Mouse (Mus musculus): ENCODE results near the gene Tnr. TPM values are rescaled to one million over a fixed set of nuclear protein-coding genes. Genes with fewer than 3 reads are reported as not detected.

The Tnr gene
- polyA plus RNA-seq, 1 experiment = 0.03 TPM

- Histone ChIP-seq H3K36me3 (ENCODE audit: control insufficient read depth, insufficient read depth, low read length) (no peaks in the 10 kb centered on the region), H3K27ac (ENCODE audit: insufficient read depth, low read depth, low read length) (no peak overlapping the region), H3K27me3 (replicated peaks; ENCODE audit: control insufficient read depth, insufficient read depth, low read length) (no peaks in the 10 kb centered on the region), H3K4me3 (ENCODE audit: insufficient read depth, low read depth, low read length) (no peak overlapping the region), H3K4me1 (ENCODE audit: control insufficient read depth, insufficient read depth, low read length) (no peaks in the 10 kb centered on the region)
- DNase-seq = no peak
- 45% methylated on average over 10 of the region's 10 CpGs for WGBS
- TF ChIP-seq CTCF (conservative IDR thresholded peaks at IDR 0.05; ENCODE audit: insufficient read depth, insufficient read length, low read depth, low read length) (no peak), POLR2A (IDR thresholded peaks at IDR 0.05; ENCODE audit: low read depth, low read length) (no peak)
Observed at GRCm38 (mm10) chr1:159678221-159678935, 154.8 kb downstream of the Tnr start.

- H3K4me1 ChIP-seq (ENCODE audit: control insufficient read depth, insufficient read depth, low read length) = no peaks in the 10 kb centered on the region
- 74% methylated on average over 2 of the region's 2 CpGs for WGBS
- H3K27me3 ChIP-seq (replicated peaks; ENCODE audit: control insufficient read depth, insufficient read depth, low read length) = no peaks in the 10 kb centered on the region
- no peaks in the 10 kb centered on the region for H3K36me3 ChIP-seq (ENCODE audit: control insufficient read depth, insufficient read depth, low read length)
- no peak overlapping the region for H3K27ac ChIP-seq (ENCODE audit: insufficient read depth, low read depth, low read length)
- no peak for DNase-seq
- H3K4me3 ChIP-seq (ENCODE audit: insufficient read depth, low read depth, low read length) = no peak overlapping the region
- TF ChIP-seq POLR2A (IDR thresholded peaks at IDR 0.05; ENCODE audit: low read depth, low read length) = no peak
- TF ChIP-seq CTCF (conservative IDR thresholded peaks at IDR 0.05; ENCODE audit: insufficient read depth, insufficient read length, low read depth, low read length) = no peak
Observed at GRCm38 (mm10) chr1:159681252-159681651, 157.7 kb downstream of the Tnr start.

GRCm38 (mm10) chr1:159686476-159687231 is 163.1 kb downstream of the Tnr start:
- Histone ChIP-seq H3K4me3 (ENCODE audit: insufficient read depth, low read depth, low read length) (no peak overlapping the region), H3K36me3 (ENCODE audit: control insufficient read depth, insufficient read depth, low read length) (no peaks in the 10 kb centered on the region), H3K4me1 (ENCODE audit: control insufficient read depth, insufficient read depth, low read length) (no peaks in the 10 kb centered on the region), H3K27me3 (replicated peaks; ENCODE audit: control insufficient read depth, insufficient read depth, low read length) (no peaks in the 10 kb centered on the region; the same call in 1 of the 2 replicates), H3K27ac (ENCODE audit: insufficient read depth, low read depth, low read length) (no peak overlapping the region)
- WGBS = 9% methylated on average over 9 of the region's 9 CpGs
- TF ChIP-seq CTCF (conservative IDR thresholded peaks at IDR 0.05; ENCODE audit: insufficient read depth, insufficient read length, low read depth, low read length) (no peak), POLR2A (IDR thresholded peaks at IDR 0.05; ENCODE audit: low read depth, low read length) (no peak)
- DNase-seq = peak; percentile 17

- H3K4me3 ChIP-seq (ENCODE audit: insufficient read depth, low read depth, low read length) = no peak overlapping the region
- no peaks in the 10 kb centered on the region for H3K4me1 ChIP-seq (ENCODE audit: control insufficient read depth, insufficient read depth, low read length)
- H3K27ac ChIP-seq (ENCODE audit: insufficient read depth, low read depth, low read length) = no peak overlapping the region
- no peak for TF ChIP-seq POLR2A (IDR thresholded peaks at IDR 0.05; ENCODE audit: low read depth, low read length)
- TF ChIP-seq CTCF (conservative IDR thresholded peaks at IDR 0.05; ENCODE audit: insufficient read depth, insufficient read length, low read depth, low read length) = no peak
- no peak for DNase-seq
- 51% methylated on average over 4 of the region's 4 CpGs for WGBS
- no peaks in the 10 kb centered on the region for H3K27me3 ChIP-seq (replicated peaks; ENCODE audit: control insufficient read depth, insufficient read depth, low read length)
- no peaks in the 10 kb centered on the region for H3K36me3 ChIP-seq (ENCODE audit: control insufficient read depth, insufficient read depth, low read length)
Observed at GRCm38 (mm10) chr1:159696717-159697116, 173.1 kb downstream of the Tnr start.

DNA sequence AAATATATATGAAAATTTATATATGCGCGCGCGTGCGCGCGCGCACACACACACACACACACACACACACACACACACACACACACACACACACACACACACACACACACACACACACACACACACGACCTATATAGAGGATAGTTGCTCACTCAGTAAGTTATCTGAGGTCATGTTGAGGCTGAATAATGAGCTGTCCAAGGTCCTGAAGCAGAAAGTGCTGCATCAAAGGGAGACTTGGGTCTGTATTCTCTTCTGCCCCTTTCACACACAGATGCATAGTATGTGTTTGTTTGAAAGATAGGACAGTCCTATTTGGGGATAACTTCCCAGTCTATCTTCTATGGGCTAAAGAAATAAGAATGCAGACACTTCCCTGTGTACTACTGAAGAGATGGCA is 178.5 kb downstream of the Tnr start:
- DNase-seq = no peak
- H3K4me3 ChIP-seq (ENCODE audit: insufficient read depth, low read depth, low read length) = no peak overlapping the region
- H3K36me3 ChIP-seq (ENCODE audit: control insufficient read depth, insufficient read depth, low read length) = no peaks in the 10 kb centered on the region
- H3K4me1 ChIP-seq (ENCODE audit: control insufficient read depth, insufficient read depth, low read length) = no peaks in the 10 kb centered on the region
- 88% methylated on average over 9 of the region's 9 CpGs for WGBS
- no peak for TF ChIP-seq CTCF (conservative IDR thresholded peaks at IDR 0.05; ENCODE audit: insufficient read depth, insufficient read length, low read depth, low read length)
- no peak for TF ChIP-seq POLR2A (IDR thresholded peaks at IDR 0.05; ENCODE audit: low read depth, low read length)
- no peak overlapping the region for H3K27ac ChIP-seq (ENCODE audit: insufficient read depth, low read depth, low read length)
- no peaks in the 10 kb centered on the region for H3K27me3 ChIP-seq (replicated peaks; ENCODE audit: control insufficient read depth, insufficient read depth, low read length)

- Histone ChIP-seq H3K27me3 (replicated peaks; ENCODE audit: control insufficient read depth, insufficient read depth, low read length) (no peaks in the 10 kb centered on the region), H3K27ac (ENCODE audit: insufficient read depth, low read depth, low read length) (no peak overlapping the region), H3K4me3 (ENCODE audit: insufficient read depth, low read depth, low read length) (no peak overlapping the region), H3K4me1 (ENCODE audit: control insufficient read depth, insufficient read depth, low read length) (no peaks in the 10 kb centered on the region), H3K36me3 (ENCODE audit: control insufficient read depth, insufficient read depth, low read length) (no peaks in the 10 kb centered on the region)
- no peak for TF ChIP-seq POLR2A (IDR thresholded peaks at IDR 0.05; ENCODE audit: low read depth, low read length)
- TF ChIP-seq CTCF (conservative IDR thresholded peaks at IDR 0.05; ENCODE audit: insufficient read depth, insufficient read length, low read depth, low read length) = no peak
- no peak for DNase-seq
- WGBS = 86% methylated on average over 3 of the region's 3 CpGs
Observed at GRCm38 (mm10) chr1:159704925-159705324, 181.4 kb downstream of the Tnr start.

DNA sequence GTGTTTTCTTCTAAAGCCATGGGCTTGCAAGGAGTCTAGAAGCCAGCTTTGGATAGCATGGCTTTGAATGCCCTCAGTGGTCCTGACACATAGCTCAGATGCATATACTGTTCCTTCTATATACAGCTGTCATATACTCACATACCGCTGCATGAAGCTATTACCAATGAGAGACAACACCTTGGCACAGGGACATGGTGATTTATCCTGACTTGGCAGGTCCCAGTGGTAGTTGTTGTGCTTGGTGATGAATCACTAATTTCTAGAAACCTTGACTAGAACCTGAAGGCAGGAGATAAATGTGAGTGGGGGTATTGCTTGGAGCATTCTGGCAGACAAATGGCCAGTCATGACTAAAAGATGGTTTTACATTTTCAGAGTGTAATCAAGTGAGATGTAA is 192.7 kb downstream of the Tnr start:
- no peaks in the 10 kb centered on the region for H3K36me3 ChIP-seq (ENCODE audit: control insufficient read depth, insufficient read depth, low read length)
- 90% methylated on average over 1 of the region's 1 CpGs for WGBS
- no peak overlapping the region for H3K4me3 ChIP-seq (ENCODE audit: insufficient read depth, low read depth, low read length)
- no peak for TF ChIP-seq POLR2A (IDR thresholded peaks at IDR 0.05; ENCODE audit: low read depth, low read length)
- TF ChIP-seq CTCF (conservative IDR thresholded peaks at IDR 0.05; ENCODE audit: insufficient read depth, insufficient read length, low read depth, low read length) = no peak
- no peaks in the 10 kb centered on the region for H3K4me1 ChIP-seq (ENCODE audit: control insufficient read depth, insufficient read depth, low read length)
- H3K27me3 ChIP-seq (replicated peaks; ENCODE audit: control insufficient read depth, insufficient read depth, low read length) = no peaks in the 10 kb centered on the region; the same call in 1 of the 2 replicates
- no peak for DNase-seq
- no peak overlapping the region for H3K27ac ChIP-seq (ENCODE audit: insufficient read depth, low read depth, low read length)
